Mouse (Mus musculus) bone marrow macrophage, adult 2 months (primary cell): ENCODE data around the gene Marf1. TPM values are rescaled to one million over a fixed set of nuclear protein-coding genes. Genes with fewer than 3 reads are reported as not detected.
"Not testable (repeated sequence)": the region's sequence is repeated elsewhere in the genome, so short reads cannot be mapped to it uniquely, and the experiment has no call there.

ENCODE experiments used
- H3K27ac ChIP-seq: 2 replicates; pipeline ENCODE4 v1.5.1; 2012; ENCODE audit warnings: low read depth, low read length; ENCODE audit not compliant: insufficient read depth
- H3K4me1 ChIP-seq: 2 replicates; pipeline ENCODE4 v1.6.1; 2012; ENCODE audit warnings: low read length; ENCODE audit not compliant: control insufficient read depth, insufficient read depth
- H3K4me3 ChIP-seq: 2 replicates; pipeline ENCODE4 v1.5.1; 2012; ENCODE audit warnings: mild to moderate bottlenecking, low read length, moderate library complexity; ENCODE audit not compliant: insufficient read depth
- CTCF ChIP-seq: IDR thresholded peaks from 2 replicates; pipeline ENCODE4 v1.5.1; 2012; ENCODE audit warnings: low read depth, mild to moderate bottlenecking, low read length, moderate library complexity
- POLR2A ChIP-seq: IDR thresholded peaks from 2 replicates; pipeline ENCODE4 v1.6.1; 2012; ENCODE audit warnings: mild to moderate bottlenecking, low read depth, low read length, borderline replicate concordance
- polyA plus RNA-seq: library from polyadenylated mRNA; stranded (reverse); fragments of >200 nt; gene quantifications from 2 replicates; pipeline ENCODE4 v1.2.4, GENCODE M21; 2012; ENCODE audit not compliant: missing spikeins, insufficient read depth, insufficient read length

Gene Marf1
- polyA plus RNA-seq, 1 experiment, result 62.3 TPM

- no peak for TF ChIP-seq CTCF
- TF ChIP-seq POLR2A, result no peak
- Histone ChIP-seq H3K4me3 (no peak overlapping the region), H3K4me1 (no peaks in the 10 kb centered on the region; the same call in 1 of the 2 replicates), H3K27ac (no peak overlapping the region)
Measured at GRCm38 (mm10) chr16:14089296-14089695, 73.9 kb downstream of the Marf1 start.

GRCm38 (mm10) chr16:14088249-14088648 lies 74.9 kb downstream of the Marf1 start:
- no peak overlapping the region for H3K27ac ChIP-seq
- H3K4me1 ChIP-seq, result peaks cover 4% of the 10 kb centered on the region
- H3K4me3 ChIP-seq, result no peak overlapping the region
- TF ChIP-seq POLR2A (no peak), CTCF (no peak)

GRCm38 (mm10) chr16:14082925-14083324 lies 80.2 kb downstream of the Marf1 start:
- Histone ChIP-seq H3K4me1 (peaks cover 9% of the 10 kb centered on the region), H3K27ac (no peak overlapping the region), H3K4me3 (no peak overlapping the region)
- TF ChIP-seq CTCF (no peak), POLR2A (no peak)

- no peak overlapping the region for H3K4me3 ChIP-seq
- 0 out of 2 replicates have a peak, but pooled peaks cover 2% of the 10 kb centered on the region for H3K4me1 ChIP-seq
- H3K27ac ChIP-seq, result no peak overlapping the region
- no peak for TF ChIP-seq CTCF
- TF ChIP-seq POLR2A, result no peak
Measured at GRCm38 (mm10) chr16:14070471-14071169, 92.5 kb downstream of the Marf1 start.

- H3K27ac ChIP-seq, H3K4me1 ChIP-seq, H3K4me3 ChIP-seq: not testable (repeated sequence)
Measured at GRCm38 (mm10) chr16:14068701-14069100, 94.5 kb downstream of the Marf1 start.

GRCm38 (mm10) chr16:14066571-14066970 lies 96.6 kb downstream of the Marf1 start:
- not testable (repeated sequence) for H3K4me1 ChIP-seq, H3K27ac ChIP-seq, H3K4me3 ChIP-seq

- TF ChIP-seq CTCF, result no peak
- no peak for TF ChIP-seq POLR2A
- no peak overlapping the region for H3K4me3 ChIP-seq
- no peaks in the 10 kb centered on the region for H3K4me1 ChIP-seq
- no peak overlapping the region for H3K27ac ChIP-seq
Measured at GRCm38 (mm10) chr16:14059869-14060268, 103.3 kb downstream of the Marf1 start.

Other genes with a start within 250 kb of the Marf1 start
- not detected in 2 replicates for gene 2900011O08Rik, start 176.7 kb downstream of the Marf1 start, polyA plus RNA-seq
- gene Ifitm7, start 176.5 kb downstream of the Marf1 start, polyA plus RNA-seq, result not detected in 2 replicates
- gene Nde1, start 76 bp downstream of the Marf1 start, polyA plus RNA-seq, result 67.5 and 69.0 TPM in 2 replicates
- not detected in 2 replicates for gene Myh11, start 128.0 kb upstream of the Marf1 start, polyA plus RNA-seq
- gene Fopnl, start 154.1 kb upstream of the Marf1 start, polyA plus RNA-seq, result 42.1 and 52.6 TPM in 2 replicates
- gene Abcc1, start 198.2 kb upstream of the Marf1 start, polyA plus RNA-seq, result 105 and 110 TPM in 2 replicates